Mouse (Mus musculus) small intestine, adult 2 months (tissue): ENCODE measurements around the gene Lingo2. TPM values are rescaled to one million over a fixed set of nuclear protein-coding genes. Genes with fewer than 3 reads are reported as not detected.

Source experiments
- H3K27ac ChIP-seq: fragments of 200-500 bp; 2 replicates; pipeline ENCODE4 v1.5.1; 2012; ENCODE audit warnings: low read depth, low read length, control low read depth, inconsistent platforms; ENCODE audit not compliant: insufficient read depth
- H3K27me3 ChIP-seq: fragments of 200-500 bp; 2 replicates; pipeline ENCODE4 v1.6.1; 2012; ENCODE audit warnings: mild to moderate bottlenecking, moderate library complexity, low read length, inconsistent platforms; ENCODE audit not compliant: control insufficient read depth, insufficient read depth
- H3K36me3 ChIP-seq: fragments of 200-500 bp; 2 replicates; pipeline ENCODE4 v1.6.1; 2012; ENCODE audit warnings: mild to moderate bottlenecking, low read length, control low read depth, inconsistent platforms; ENCODE audit not compliant: control insufficient read depth, insufficient read depth
- H3K4me1 ChIP-seq: fragments of 200-500 bp; 2 replicates; pipeline ENCODE4 v1.6.1; 2012; ENCODE audit warnings: low read length, inconsistent platforms, mixed read lengths; ENCODE audit not compliant: control insufficient read depth, insufficient read depth, insufficient read length
- H3K4me3 ChIP-seq: fragments of 200-500 bp; 2 replicates; pipeline ENCODE4 v1.5.1; 2012; ENCODE audit warnings: low read depth, mild to moderate bottlenecking, control low read depth, inconsistent platforms, low read length, moderate library complexity
- CTCF ChIP-seq: fragments of 200-500 bp; IDR thresholded peaks from 2 replicates; pipeline ENCODE4 v1.5.1; 2012; ENCODE audit warnings: low read depth, mild to moderate bottlenecking, control low read depth, inconsistent platforms, low read length, moderate library complexity, mixed read lengths; ENCODE audit not compliant: insufficient replicate concordance, insufficient read length; ENCODE audit errors: extremely low read depth
- POLR2A ChIP-seq: fragments of 200-500 bp; IDR thresholded peaks from 2 replicates; pipeline ENCODE4 v1.6.1; 2012; ENCODE audit warnings: low read depth, mild to moderate bottlenecking, control low read depth, inconsistent platforms, low read length, moderate library complexity
- WGBS: fragments of 180-500 bp; shearing (Covaris S2); methylation state at CpG from one replicate; pipeline ENCODE4 v1.1.7; 2018; 5-methylcytosine and 5-hydroxymethylcytosine counted together
- polyA plus RNA-seq: library from polyadenylated mRNA; depleted of rRNA; stranded (reverse); fragments of >200 nt; gene quantifications from 2 replicates; pipeline ENCODE4 v1.2.3, GENCODE M21; 2012

The Lingo2 gene
- polyA plus RNA-seq, 1 experiment: not detected

DNA sequence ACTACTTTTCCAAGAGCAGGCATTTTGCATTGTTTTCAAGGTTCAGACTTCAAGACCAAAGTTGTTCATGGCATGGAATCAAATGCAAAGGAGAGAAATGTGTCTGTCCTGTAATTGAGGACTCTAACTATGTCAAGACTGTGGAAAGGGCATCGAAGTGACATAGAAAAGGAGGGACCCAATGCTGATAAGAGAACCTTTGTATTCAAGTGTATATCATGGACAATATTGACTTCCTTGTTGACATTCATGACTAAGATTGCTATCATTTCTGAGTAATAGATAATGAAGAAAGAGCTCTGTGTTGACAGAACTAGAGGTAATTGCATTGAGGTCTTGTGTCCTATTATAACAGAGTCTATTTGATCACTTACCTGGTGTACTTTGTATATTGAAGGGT lies 390.6 kb downstream of the Lingo2 start:
- no peak overlapping the region for H3K4me3 ChIP-seq
- no peak overlapping the region for H3K27ac ChIP-seq
- H3K4me1 ChIP-seq: no peaks in the 10 kb centered on the region
- WGBS: 13% methylated on average over 1 of the region's 1 CpGs
- no peaks in the 10 kb centered on the region for H3K36me3 ChIP-seq
- no peak for TF ChIP-seq POLR2A
- TF ChIP-seq CTCF: no peak
- H3K27me3 ChIP-seq: no peaks in the 10 kb centered on the region

DNA sequence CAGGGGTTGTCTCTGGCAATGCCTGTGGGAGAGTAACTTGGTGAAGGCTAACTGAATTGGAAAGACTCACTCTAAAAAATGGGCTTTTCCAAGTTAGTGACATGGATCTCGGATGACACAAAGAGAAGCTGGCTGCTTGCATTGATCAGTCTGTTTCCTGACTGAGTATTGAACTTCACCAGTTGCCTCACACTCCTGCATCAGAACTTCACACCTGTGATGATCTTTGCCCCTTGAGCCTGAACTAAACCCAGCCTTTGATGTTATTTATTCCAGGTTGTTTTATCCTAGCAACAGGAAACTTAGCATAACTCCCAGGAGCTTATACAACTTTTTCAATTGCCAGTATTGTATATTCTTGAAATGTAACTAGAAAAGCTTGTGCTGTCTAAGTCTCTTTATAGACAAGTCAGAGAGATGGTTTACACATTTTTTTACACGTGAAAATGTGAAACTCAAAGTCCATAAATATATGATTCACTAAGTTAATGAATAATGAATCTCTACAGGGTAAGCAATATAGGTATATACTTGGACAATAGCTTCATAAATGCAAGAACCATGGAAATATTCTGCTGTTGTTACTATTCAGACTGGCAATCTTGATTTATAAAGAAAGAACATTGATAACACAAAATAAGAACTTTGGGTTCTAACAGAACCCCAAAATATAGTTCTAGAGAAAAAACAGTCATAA lies 410.7 kb downstream of the Lingo2 start:
- no peak overlapping the region for H3K4me3 ChIP-seq
- H3K4me1 ChIP-seq: peaks cover 2% of the 10 kb centered on the region; the same call in 1 of the 2 replicates
- WGBS: 21% methylated on average over 2 of the region's 2 CpGs
- H3K27ac ChIP-seq: peak overlapping the region; percentile 55
- H3K27me3 ChIP-seq: no peaks in the 10 kb centered on the region
- TF ChIP-seq CTCF (no peak), POLR2A (no peak)
- no peaks in the 10 kb centered on the region for H3K36me3 ChIP-seq

DNA sequence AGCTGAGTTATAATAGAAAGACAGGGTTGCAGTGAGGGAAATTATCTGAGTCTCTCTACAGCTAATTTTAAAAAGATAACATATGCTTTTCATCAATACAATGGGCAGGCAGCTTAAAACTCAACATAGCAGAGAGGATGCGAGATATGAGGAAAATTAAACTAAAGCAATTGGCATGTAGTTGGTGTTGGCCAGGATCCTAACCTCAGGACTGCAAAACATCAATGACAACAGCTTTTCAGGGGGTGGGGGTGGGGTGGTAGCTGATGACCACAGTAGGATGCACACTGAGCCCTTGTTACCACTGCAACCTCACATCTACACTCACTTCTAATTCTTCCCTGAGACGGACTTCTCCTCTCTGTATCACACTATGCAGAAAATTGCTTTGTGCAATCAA lies 417.7 kb downstream of the Lingo2 start:
- WGBS: 78% methylated on average over 2 of the region's 2 CpGs
- Histone ChIP-seq H3K36me3 (no peaks in the 10 kb centered on the region), H3K4me3 (no peak overlapping the region), H3K27ac (no peak overlapping the region), H3K4me1 (no peaks in the 10 kb centered on the region), H3K27me3 (no peaks in the 10 kb centered on the region)
- TF ChIP-seq POLR2A (no peak), CTCF (no peak)

- H3K36me3 ChIP-seq: no peaks in the 10 kb centered on the region
- H3K4me3 ChIP-seq: no peak overlapping the region
- no peak overlapping the region for H3K27ac ChIP-seq
- H3K4me1 ChIP-seq: no peaks in the 10 kb centered on the region
- TF ChIP-seq POLR2A (no peak), CTCF (no peak)
- no peaks in the 10 kb centered on the region for H3K27me3 ChIP-seq
- WGBS: 48% methylated on average over 1 of the region's 1 CpGs
Measured at GRCm38 (mm10) chr4:36490255-36490654, 461.3 kb downstream of the Lingo2 start.

GRCm38 (mm10) chr4:36435211-36435610 lies 516.3 kb downstream of the Lingo2 start:
- no peak overlapping the region for H3K27ac ChIP-seq
- no peaks in the 10 kb centered on the region for H3K36me3 ChIP-seq
- no peak overlapping the region for H3K4me3 ChIP-seq
- no peaks in the 10 kb centered on the region for H3K4me1 ChIP-seq
- 90% methylated on average over 3 of the region's 3 CpGs for WGBS
- no peak for TF ChIP-seq CTCF
- no peak for TF ChIP-seq POLR2A
- no peaks in the 10 kb centered on the region for H3K27me3 ChIP-seq

DNA sequence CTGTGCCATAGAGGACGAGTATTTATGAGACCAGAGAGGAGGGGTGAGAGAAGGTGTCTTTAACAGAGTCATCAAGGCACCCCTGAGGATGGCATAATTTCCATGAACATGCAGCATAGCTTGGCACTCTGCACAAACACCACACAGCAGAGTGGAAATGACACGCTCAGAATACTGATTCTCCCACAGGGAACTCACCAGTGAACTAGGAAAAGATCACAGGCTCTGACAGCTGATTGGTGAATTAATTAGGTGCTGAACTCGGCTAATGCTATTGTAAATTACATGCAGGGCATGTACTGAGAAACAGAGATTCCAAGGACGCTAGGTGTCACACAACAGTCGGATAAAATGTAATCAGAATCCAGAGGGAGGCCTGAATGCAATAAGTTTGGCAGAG lies 525.4 kb downstream of the Lingo2 start:
- H3K27ac ChIP-seq: no peak overlapping the region
- H3K4me1 ChIP-seq: no peaks in the 10 kb centered on the region
- TF ChIP-seq POLR2A: no peak
- TF ChIP-seq CTCF: no peak
- H3K36me3 ChIP-seq: no peaks in the 10 kb centered on the region
- WGBS: 50% methylated on average over 5 of the region's 5 CpGs
- H3K27me3 ChIP-seq: no peaks in the 10 kb centered on the region
- no peak overlapping the region for H3K4me3 ChIP-seq

GRCm38 (mm10) chr4:36407350-36407749 lies 544.2 kb downstream of the Lingo2 start:
- Histone ChIP-seq H3K4me1 (no peaks in the 10 kb centered on the region), H3K27me3 (no peaks in the 10 kb centered on the region), H3K27ac (no peak overlapping the region), H3K4me3 (no peak overlapping the region), H3K36me3 (no peaks in the 10 kb centered on the region)
- no peak for TF ChIP-seq CTCF
- TF ChIP-seq POLR2A: no peak
- 90% methylated on average over 3 of the region's 3 CpGs for WGBS

DNA sequence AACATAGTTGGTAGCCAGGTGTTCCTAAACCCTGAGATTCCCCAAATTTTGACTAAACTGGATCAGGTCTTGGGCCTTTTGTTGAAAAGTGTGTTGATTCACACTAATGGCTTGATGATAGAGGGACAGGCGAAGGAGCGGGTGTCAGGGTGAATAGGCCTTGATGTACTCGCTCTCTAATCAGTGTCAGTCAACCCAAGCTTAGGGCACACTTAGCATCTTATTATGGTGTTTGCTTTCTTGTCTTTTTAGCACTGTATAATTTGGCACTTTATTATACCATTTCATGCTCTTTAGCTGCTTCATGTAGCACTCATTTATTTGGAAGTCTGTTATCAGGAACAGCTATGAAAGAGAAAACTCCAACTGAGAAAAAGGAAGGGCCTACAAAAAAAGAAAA lies 582.6 kb downstream of the Lingo2 start:
- Histone ChIP-seq H3K4me1 (no peaks in the 10 kb centered on the region), H3K27ac (no peak overlapping the region), H3K36me3 (no peaks in the 10 kb centered on the region), H3K27me3 (no peaks in the 10 kb centered on the region), H3K4me3 (no peak overlapping the region)
- TF ChIP-seq POLR2A: no peak
- TF ChIP-seq CTCF: no peak
- 84% methylated on average over 3 of the region's 3 CpGs for WGBS
